Mouse (Mus musculus): ENCODE results near the gene Gm10358.

- TF ChIP-seq GATA1 (IDR thresholded peaks at IDR 0.05; ENCODE audit: borderline replicate concordance, low read length): no peak
- TF ChIP-seq FLI1 (IDR thresholded peaks at IDR 0.05; ENCODE audit: low read length): no peak
Observed at GRCm38 (mm10) chr8:75372006-75372405, 34.4 kb downstream of the Gm10358 start.

Measured in megakaryocyte, embryonic 14.5 days (primary cell).